Mouse (Mus musculus): ENCODE measurements at regions not wholly inside any gene's neighbourhood (a gene's known extent, or its start where the extent isn't known, plus 50 kb on each side); places are given as distances from the start of the nearest gene placed in this dataset.

DNA sequence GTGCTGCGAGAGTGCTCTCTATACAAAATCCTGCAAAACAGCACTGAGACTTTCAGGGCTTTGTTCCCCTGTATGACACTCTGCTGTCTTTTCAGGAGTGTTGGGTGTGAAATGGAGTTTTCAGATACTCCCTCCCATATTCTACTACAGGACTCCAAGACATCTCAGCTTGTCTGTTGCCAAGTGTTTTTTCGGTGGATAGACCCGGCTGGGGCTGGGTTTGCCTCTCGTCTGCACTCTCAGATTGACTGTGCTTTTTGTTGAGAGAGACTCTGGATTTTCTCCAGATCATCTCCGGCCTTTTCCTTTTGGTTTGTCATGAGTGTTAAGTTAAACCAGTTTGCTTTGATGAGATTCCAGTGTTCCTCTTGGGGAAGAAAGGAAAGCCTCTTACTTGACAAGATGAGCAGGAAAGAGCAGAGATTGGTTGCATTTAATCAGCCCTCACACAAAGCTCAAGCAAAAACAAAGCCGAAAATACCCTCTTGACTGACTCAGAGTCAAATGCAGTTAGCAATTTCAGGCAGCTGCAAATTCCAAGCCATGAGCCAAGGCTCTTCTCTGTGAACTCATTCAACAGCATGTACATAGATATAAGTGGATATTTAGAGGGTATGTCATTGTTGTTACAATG lies 219.3 kb upstream of the Veph1 start:
- TF ChIP-seq EP300 (IDR thresholded peaks at IDR 0.05; ENCODE audit: low read depth) = no peak
- no peak for TF ChIP-seq CTCF (IDR thresholded peaks at IDR 0.05; ENCODE audit: low read depth)

Measured in heart, postnatal 0 days (tissue).